Mouse (Mus musculus) spleen, adult 2 months (tissue): ENCODE measurements around the gene Tubg1. TPM values are rescaled to one million over a fixed set of nuclear protein-coding genes. Genes with fewer than 3 reads are reported as not detected.

Experiments used
- DNase-seq, 2 experiments: peaks; one replicate each; pipeline versions ENCODE4 v3.0.0 to v3.0.0-alpha.2; 2012 to 2021; ENCODE audit warnings: low spot score in 2 of 2, low read depth in 1 of 2
- H3K27ac ChIP-seq: fragments of 200-500 bp; 2 replicates; pipeline ENCODE4 v1.5.1; 2012; ENCODE audit warnings: low read length, inconsistent platforms; ENCODE audit not compliant: insufficient read depth
- H3K27me3 ChIP-seq: fragments of 200-500 bp; 2 replicates; pipeline ENCODE4 v1.6.1; 2012; ENCODE audit warnings: mild to moderate bottlenecking, moderate library complexity, low read length, inconsistent platforms; ENCODE audit not compliant: control insufficient read depth, insufficient read depth
- H3K36me3 ChIP-seq: fragments of 200-500 bp; 2 replicates; pipeline ENCODE4 v1.6.1; 2012; ENCODE audit warnings: mild to moderate bottlenecking, low read length, inconsistent platforms; ENCODE audit not compliant: control insufficient read depth, insufficient read depth
- H3K4me1 ChIP-seq: fragments of 200-500 bp; 2 replicates; pipeline ENCODE4 v1.6.1; 2011; ENCODE audit warnings: inconsistent platforms; ENCODE audit not compliant: control insufficient read depth, insufficient read depth, insufficient read length
- H3K4me3 ChIP-seq: fragments of 200-500 bp; 2 replicates; pipeline ENCODE4 v1.5.1; 2011; ENCODE audit warnings: mild to moderate bottlenecking, inconsistent platforms; ENCODE audit not compliant: insufficient read depth, insufficient read length; ENCODE audit errors: extremely low read depth
- CTCF ChIP-seq: fragments of 200-500 bp; IDR thresholded peaks from 2 replicates; pipeline ENCODE4 v1.5.1; 2011; ENCODE audit warnings: mild to moderate bottlenecking, inconsistent platforms; ENCODE audit not compliant: insufficient read depth, insufficient read length, insufficient replicate concordance; ENCODE audit errors: extremely low read depth
- POLR2A ChIP-seq: fragments of 200-500 bp; IDR thresholded peaks from 2 replicates; pipeline ENCODE4 v1.6.1; 2011; ENCODE audit warnings: low read depth, low read length, inconsistent platforms
- WGBS: fragments of 180-500 bp; shearing (Covaris S2); methylation state at CpG from one replicate; pipeline ENCODE4 v1.1.7; 2018; 5-methylcytosine and 5-hydroxymethylcytosine counted together
- polyA plus RNA-seq: library from polyadenylated mRNA; depleted of rRNA; stranded (reverse); fragments of >200 nt; gene quantifications from 2 replicates; pipeline ENCODE4 v1.2.3, GENCODE M21; 2012

The Tubg1 gene
- polyA plus RNA-seq, 1 experiment = 17.7 TPM

DNA sequence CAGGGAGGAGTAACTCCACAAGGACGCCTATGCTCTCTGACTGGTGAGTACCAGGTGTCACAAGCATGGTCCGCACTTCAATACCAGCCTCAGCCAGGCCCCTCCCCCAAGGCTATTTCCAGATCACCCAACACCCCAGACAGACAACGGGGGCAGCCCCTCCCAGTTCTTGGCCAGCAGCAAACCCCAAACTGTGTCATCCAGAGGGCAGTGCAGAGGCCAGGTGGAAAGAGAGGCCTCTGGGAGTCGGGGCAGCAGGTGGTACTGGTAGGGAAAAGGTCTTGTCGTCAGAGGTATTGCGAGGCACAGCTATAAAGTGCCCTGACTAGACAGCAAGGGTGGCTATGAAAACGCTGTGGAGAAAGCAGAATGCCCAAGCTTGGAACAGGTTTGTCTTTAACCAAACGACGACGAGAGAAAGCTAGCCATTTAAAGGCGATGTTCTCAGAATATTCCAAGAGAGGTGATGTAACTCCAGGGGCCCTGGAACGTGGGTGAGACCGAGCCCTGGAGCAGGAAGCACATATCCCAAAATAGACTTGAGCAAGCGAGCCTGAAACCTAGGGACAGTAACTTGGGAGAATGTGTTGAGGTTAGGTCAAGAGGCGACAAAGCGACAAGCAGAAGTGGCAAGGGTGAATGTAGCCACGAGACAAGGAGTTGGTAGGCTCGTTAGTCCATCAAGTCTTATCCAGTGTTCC is 10.5 kb downstream of the Tubg1 start:
- peaks cover 8% of the 10 kb centered on the region; the same call in 1 of the 2 replicates for H3K36me3 ChIP-seq
- no peak overlapping the region for H3K4me3 ChIP-seq
- 60% methylated on average over 18 of the region's 18 CpGs for WGBS
- no peak for DNase-seq
- TF ChIP-seq POLR2A (no peak), CTCF (no peak)
- no peak overlapping the region for H3K27ac ChIP-seq
- no peaks in the 10 kb centered on the region for H3K27me3 ChIP-seq
- H3K4me1 ChIP-seq = no peaks in the 10 kb centered on the region

DNA sequence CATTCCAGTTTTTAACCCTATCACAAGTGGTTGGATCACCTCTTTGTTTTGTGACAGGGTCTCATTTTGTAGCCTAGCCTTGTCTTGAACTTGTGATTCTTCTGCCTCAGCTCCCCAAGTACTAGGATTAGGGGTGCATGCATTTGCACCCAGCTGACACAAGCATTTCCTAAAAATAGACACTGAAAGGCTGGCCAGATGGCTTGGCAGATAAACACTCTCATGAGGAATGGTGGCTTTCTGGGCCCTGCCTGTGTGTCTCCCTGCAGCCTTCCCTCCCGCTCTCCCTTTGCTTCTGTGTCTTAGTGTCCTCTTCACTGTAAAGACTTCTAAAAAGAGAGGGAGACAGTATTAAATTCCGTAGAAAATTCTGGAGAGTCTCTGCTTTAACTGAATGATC is 11.4 kb downstream of the Tubg1 start:
- Histone ChIP-seq H3K4me1 (no peaks in the 10 kb centered on the region), H3K4me3 (no peak overlapping the region), H3K27ac (no peak overlapping the region), H3K27me3 (no peaks in the 10 kb centered on the region), H3K36me3 (peaks cover 5% of the 10 kb centered on the region; the same call in 1 of the 2 replicates)
- no peak for DNase-seq
- WGBS = 89% methylated on average over 2 of the region's 2 CpGs
- TF ChIP-seq CTCF (no peak), POLR2A (no peak)

DNA sequence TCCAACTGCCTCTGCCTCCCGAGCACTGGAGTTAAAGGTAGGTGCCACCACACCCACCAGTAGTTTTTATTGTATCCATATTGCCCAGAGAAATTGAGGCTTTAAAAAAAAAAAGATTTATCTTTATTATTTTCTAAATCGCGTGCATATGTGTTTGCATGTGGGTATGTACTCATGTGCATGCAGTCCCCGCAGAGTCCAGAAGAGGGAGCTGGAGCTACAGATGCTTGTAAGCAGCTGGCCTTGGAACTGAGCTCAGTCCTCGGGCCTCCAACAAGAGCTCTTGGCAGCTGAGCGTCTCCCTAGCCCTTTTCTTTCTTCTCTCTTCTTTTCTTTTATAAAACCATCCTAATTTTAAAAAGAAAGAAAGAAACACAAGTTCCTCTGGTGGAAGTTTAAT is 12.0 kb downstream of the Tubg1 start:
- DNase-seq = no peak
- Histone ChIP-seq H3K27ac (no peak overlapping the region), H3K4me1 (no peaks in the 10 kb centered on the region), H3K4me3 (no peak overlapping the region), H3K27me3 (no peaks in the 10 kb centered on the region), H3K36me3 (peaks cover under 1% of the 10 kb centered on the region; the same call in 1 of the 2 replicates)
- TF ChIP-seq CTCF (no peak), POLR2A (no peak)
- 93% methylated on average over 6 of the region's 6 CpGs for WGBS

DNA sequence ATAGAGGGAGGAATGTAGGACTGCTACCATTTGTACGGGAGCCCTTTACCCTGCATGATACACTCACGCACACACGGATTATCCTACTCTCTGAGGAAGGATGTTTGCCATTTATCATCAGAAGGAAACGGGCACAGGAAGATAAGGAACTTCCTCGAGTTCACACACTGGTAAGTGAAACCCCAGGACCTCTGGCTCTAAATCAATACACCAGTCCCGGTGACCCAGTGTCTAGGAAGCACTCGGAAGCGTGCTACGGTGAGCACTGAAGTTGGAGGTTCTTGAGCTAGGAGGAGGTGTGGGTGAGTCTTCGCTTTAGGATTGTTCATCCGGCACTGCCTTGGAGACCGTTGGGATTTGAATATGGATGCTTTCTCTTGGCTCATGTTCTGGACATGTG is 13.3 kb downstream of the Tubg1 start:
- Histone ChIP-seq H3K4me3 (no peak overlapping the region), H3K36me3 (no peaks in the 10 kb centered on the region), H3K27ac (no peak overlapping the region), H3K4me1 (no peaks in the 10 kb centered on the region), H3K27me3 (no peaks in the 10 kb centered on the region)
- no peak for DNase-seq
- 42% methylated on average over 12 of the region's 12 CpGs for WGBS
- TF ChIP-seq CTCF (no peak), POLR2A (no peak)

DNA sequence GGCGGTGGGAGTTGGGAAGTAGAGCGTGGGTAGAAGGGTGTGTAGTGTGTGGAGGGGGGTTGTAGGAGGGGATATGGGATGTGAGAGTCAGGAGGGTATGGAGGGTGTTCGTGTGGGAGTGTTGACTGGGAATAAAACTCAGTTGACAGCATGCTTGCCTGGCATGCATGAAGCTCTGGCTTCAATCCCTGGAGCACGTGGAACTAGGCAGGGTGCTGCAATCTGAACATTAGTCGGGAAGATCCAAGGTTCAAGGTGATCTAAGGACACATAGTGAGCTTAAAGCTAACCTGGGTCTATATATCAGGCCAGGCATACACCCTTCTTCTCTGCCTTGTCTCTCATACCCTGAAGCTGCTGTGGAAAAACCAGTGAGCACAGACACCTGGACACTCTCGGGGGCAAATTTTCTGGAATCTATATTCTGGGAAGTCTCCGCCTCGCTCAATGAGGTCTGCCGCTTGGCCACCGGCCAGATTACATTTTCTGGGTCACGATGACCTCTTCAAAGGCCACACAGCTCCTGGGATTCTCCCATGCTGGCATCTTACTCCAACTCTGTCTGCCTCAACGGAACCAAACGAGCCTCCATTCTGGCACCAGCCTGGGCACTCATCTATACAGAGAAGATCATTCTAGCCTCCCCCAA is 14.6 kb downstream of the Tubg1 start:
- no peaks in the 10 kb centered on the region for H3K27me3 ChIP-seq
- H3K36me3 ChIP-seq = no peaks in the 10 kb centered on the region
- WGBS = 86% methylated on average over 13 of the region's 13 CpGs
- no peak for DNase-seq
- TF ChIP-seq CTCF = no peak
- no peak for TF ChIP-seq POLR2A
- no peak overlapping the region for H3K4me3 ChIP-seq
- H3K27ac ChIP-seq = no peak overlapping the region
- no peaks in the 10 kb centered on the region for H3K4me1 ChIP-seq

DNA sequence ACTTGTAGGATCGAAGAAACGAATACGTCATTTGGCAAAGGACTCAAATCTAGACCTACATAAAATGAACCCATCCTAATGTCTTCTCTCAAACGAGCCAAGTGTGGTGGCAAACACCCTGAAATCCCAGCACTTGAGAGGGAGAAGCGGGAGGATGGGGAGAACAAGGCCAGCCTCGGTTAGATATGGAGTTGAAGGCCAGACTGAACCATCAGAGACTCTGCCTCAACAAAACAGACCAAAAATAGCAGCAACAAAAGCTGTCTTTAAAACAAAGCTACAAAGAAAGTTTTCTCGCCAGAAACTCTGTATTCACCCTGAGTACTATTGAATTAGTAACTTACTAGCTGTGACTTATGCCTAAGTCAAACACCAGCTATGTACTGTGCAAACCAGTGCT is 17.3 kb downstream of the Tubg1 start:
- Histone ChIP-seq H3K4me1 (no peaks in the 10 kb centered on the region), H3K36me3 (no peaks in the 10 kb centered on the region), H3K4me3 (no peak overlapping the region), H3K27me3 (0 out of 2 replicates have a peak, but pooled peaks cover 3% of the 10 kb centered on the region), H3K27ac (no peak overlapping the region)
- WGBS = 88% methylated on average over 7 of the region's 7 CpGs
- TF ChIP-seq POLR2A (no peak), CTCF (no peak)
- no peak for DNase-seq

DNA sequence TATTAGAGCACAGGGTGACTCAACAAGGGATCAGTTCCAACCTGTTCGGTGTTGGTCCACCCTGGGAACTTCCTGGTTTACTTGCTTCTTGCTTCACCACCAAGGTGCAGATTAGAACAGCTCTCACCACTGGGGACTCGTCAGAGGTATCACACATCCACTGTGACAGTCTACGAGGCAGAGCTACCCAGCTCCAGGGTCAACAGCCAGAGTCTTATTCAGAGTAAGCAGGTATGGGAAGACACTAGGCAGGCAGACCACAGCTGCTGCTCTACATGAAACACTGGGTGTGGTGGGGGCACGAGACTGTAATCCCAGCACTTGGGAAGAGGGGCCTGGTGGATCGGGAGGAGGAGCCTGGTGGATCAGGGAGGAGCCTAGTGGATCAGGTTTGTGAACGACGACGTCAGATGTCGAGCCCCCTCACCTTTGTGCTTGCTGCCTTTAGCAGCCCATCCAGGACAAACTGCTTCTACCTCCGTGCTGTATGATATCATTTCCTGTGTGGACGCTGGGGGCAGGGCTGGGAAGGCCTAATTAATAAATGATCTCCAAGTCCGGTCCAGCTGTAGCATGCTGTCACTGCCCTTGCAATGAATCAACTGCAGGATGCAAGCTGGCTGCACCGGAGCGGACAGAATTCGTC is 18.9 kb downstream of the Tubg1 start:
- Histone ChIP-seq H3K27me3 (0 out of 2 replicates have a peak, but pooled peaks cover 3% of the 10 kb centered on the region), H3K4me3 (no peak overlapping the region)
- 42% methylated on average over 15 of the region's 15 CpGs for WGBS

More for the DNA sequence above, 18.9 kb downstream of the Tubg1 start:
- TF ChIP-seq POLR2A (no peak), CTCF (no peak)
- no peak for DNase-seq
- Histone ChIP-seq H3K36me3 (no peaks in the 10 kb centered on the region), H3K4me1 (no peaks in the 10 kb centered on the region), H3K27ac (no peak overlapping the region)
